Mouse (Mus musculus): ENCODE measurements at regions not wholly inside any gene's neighbourhood (a gene's known extent, or its start where the extent isn't known, plus 50 kb on each side); places are given as distances from the start of the nearest gene placed in this dataset.

GRCm38 (mm10) chr1:151055396-151055795 is 62.2 kb upstream of the Hmcn1 start:
- TF ChIP-seq CTCF (IDR thresholded peaks at IDR 0.05; ENCODE audit: insufficient read depth, low read depth, low read length) (no peak), POLR2A (IDR thresholded peaks at IDR 0.05; ENCODE audit: insufficient read depth, low read depth, low read length) (no peak)
